In genomic region chr6:149032198-149032597, GRCm38 (mm10) we compare ENCODE assay signal across 27 mouse cellular contexts.
"Had no signal": no experiment of that assay in that cellular context is flagged by ENCODE, and none has a peak within 500 bp of the region (broad histone marks: within the 10 kb centered on the region; RNA-seq: fewer than 3 reads in every experiment).

No protein-coding gene starts in this region.

- H3K36me3 ChIP-seq: limb, embryonic 15.5 days had no signal

- H3K27me3 ChIP-seq: heart, embryonic 12.5 days; hindbrain, embryonic 12.5 days; intestine, embryonic 15.5 days; limb, embryonic 13.5 days; limb, embryonic 15.5 days; liver, embryonic 12.5 days had no signal

- H3K4me3 ChIP-seq: gastrocnemius, adult 2 months; heart, embryonic 10.5 days; heart, embryonic 12.5 days; hindbrain, embryonic 10.5 days; hindbrain, embryonic 12.5 days; intestine, embryonic 15.5 days; layer of hippocampus, adult 2 months; left cerebral cortex, adult 2 months; limb, embryonic 13.5 days; limb, embryonic 15.5 days; liver, embryonic 12.5 days had no signal

- DNase-seq: gastrocnemius, adult 2 months; gastrocnemius, postnatal 10 days; gastrocnemius, postnatal 25 days; heart, adult 18-20 months; heart, postnatal 10 days; heart, postnatal 4 days; kidney, adult 18-20 months; kidney, adult 8-10 months; kidney, postnatal 10 days; kidney, postnatal 25 days; kidney, postnatal 4 days; left cerebral cortex, postnatal 4 days had no signal

- H3K4me2 ChIP-seq: heart, embryonic 12.5 days; hindbrain, embryonic 12.5 days; hindbrain, embryonic 14.5 days; intestine, embryonic 15.5 days; limb, embryonic 13.5 days; limb, embryonic 15.5 days; liver, embryonic 12.5 days had no signal

- H3K9ac ChIP-seq: heart, embryonic 12.5 days; hindbrain, embryonic 12.5 days; hindbrain, embryonic 14.5 days; intestine, embryonic 15.5 days; limb, embryonic 13.5 days; limb, embryonic 15.5 days; liver, embryonic 12.5 days; liver, embryonic 14.5 days had no signal

- ATAC-seq: hindbrain, embryonic 16.5 days; inflammation-experienced regulatory T-cells, adult 6 months; intestine, embryonic 15.5 days; intestine, postnatal 0 days; liver, embryonic 12.5 days had no signal

- H3K4me1 ChIP-seq: heart, embryonic 10.5 days; heart, embryonic 12.5 days; hindbrain, embryonic 10.5 days; hindbrain, embryonic 12.5 days; intestine, embryonic 15.5 days; limb, embryonic 13.5 days; limb, embryonic 15.5 days; liver, embryonic 12.5 days had no signal

- H3K27ac ChIP-seq: gastrocnemius, adult 2 months; heart, embryonic 10.5 days; hindbrain, embryonic 10.5 days; hindbrain, embryonic 12.5 days; hindbrain, embryonic 14.5 days; intestine, embryonic 15.5 days; layer of hippocampus, adult 2 months; left cerebral cortex, adult 2 months; limb, embryonic 13.5 days; limb, embryonic 15.5 days; liver, embryonic 12.5 days; liver, embryonic 14.5 days had no signal

- H3K9me3 ChIP-seq: heart, embryonic 10.5 days; heart, embryonic 12.5 days; hindbrain, embryonic 10.5 days; hindbrain, embryonic 12.5 days; intestine, embryonic 15.5 days; limb, embryonic 13.5 days; limb, embryonic 15.5 days; liver, embryonic 12.5 days had no signal
